Mouse (Mus musculus): ENCODE data around the gene Lpp.

The Lpp gene

GRCm38 (mm10) chr16:24471029-24471428, 77.7 kb downstream of the Lpp start:
- no peak for DNase-seq (ENCODE audit: low spot score in 2 of 2)

GRCm38 (mm10) chr16:24471801-24472200, 78.5 kb downstream of the Lpp start:
- DNase-seq (ENCODE audit: low spot score in 2 of 2) = no peak

- no peak for DNase-seq (ENCODE audit: low spot score in 2 of 2)
These were observed 80.7 kb downstream of the Lpp start for GRCm38 (mm10) chr16:24473966-24474365.

DNA sequence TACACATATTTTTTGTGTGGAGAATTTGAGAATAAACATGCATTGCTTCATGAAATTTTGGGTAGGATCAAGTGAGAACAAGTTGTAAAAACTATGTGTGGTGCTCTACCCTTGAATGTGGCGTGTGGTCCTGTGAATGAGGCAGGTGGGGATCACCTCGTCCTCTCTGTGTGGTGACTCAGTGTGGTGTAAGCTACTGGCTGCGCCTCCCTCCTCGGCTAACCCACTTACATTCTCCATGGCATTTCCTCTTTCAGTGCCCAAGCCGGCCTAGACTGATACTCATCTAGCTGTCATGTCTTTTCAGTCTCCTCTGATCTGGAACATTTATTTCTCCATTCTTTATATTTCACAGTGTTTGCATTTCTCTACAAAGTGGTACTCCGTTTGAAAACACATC, 81.5 kb downstream of the Lpp start:
- no peak for DNase-seq (ENCODE audit: low spot score in 2 of 2)

- DNase-seq (ENCODE audit: low spot score in 2 of 2) = no peak
These were observed 82.1 kb downstream of the Lpp start for GRCm38 (mm10) chr16:24475305-24475947.

DNA sequence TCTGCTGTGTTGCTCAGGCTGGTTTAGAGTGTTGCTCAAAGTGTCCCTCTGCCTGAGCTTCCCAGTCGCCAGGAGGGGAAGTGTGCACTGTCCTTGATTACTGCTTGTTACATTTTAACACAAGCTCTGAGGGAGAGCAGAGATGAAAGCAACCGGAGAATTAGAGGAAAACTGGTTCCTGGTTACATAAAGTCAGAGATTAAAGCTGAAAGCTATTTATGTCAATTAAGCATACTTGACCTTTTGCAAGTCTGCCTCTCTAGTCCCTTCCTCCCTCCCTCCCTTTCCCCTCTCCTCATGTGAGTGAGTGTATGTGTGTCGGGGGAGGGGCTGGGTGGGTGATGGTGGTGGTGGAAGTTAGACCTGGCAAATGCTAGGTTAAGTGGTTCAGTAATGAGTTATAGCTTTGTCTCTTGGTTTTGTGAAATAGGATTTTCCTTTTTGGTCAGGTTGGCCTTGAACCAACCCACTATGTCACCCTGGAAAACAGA, 83.6 kb downstream of the Lpp start:
- no peak for DNase-seq (ENCODE audit: low spot score in 2 of 2)

- DNase-seq (ENCODE audit: low spot score in 2 of 2) = no peak
These were observed 84.7 kb downstream of the Lpp start for GRCm38 (mm10) chr16:24478006-24478405.

GRCm38 (mm10) chr16:24478851-24479250, 85.5 kb downstream of the Lpp start:
- DNase-seq (ENCODE audit: low spot score in 2 of 2) = no peak

DNA sequence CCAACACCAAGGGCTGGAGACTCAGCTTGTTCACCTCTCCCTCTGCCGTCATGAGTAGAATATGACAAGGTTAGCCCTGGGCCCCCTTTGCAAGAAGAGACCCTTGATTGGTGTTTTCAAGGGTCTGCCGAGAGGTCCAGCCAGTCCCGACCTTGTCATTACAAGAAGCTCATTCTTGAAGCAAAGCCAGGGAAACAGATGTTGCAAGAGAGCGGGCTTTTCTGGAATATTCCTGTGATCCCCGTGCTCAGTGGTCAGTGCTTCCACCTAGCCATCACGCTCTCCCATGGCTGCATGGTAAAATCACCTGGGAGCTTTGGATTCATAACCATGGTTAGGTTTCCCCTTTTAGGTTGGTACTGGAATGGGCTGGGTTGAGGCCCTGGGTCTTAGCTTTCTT, 89.3 kb downstream of the Lpp start:
- DNase-seq (ENCODE audit: low spot score in 2 of 2) = no peak

- no peak for DNase-seq (ENCODE audit: low spot score in 2 of 2)
These were observed 90.3 kb downstream of the Lpp start for GRCm38 (mm10) chr16:24483527-24484101.

GRCm38 (mm10) chr16:24487782-24488241, 94.5 kb downstream of the Lpp start:
- DNase-seq (ENCODE audit: low spot score in 2 of 2) = peak in 1 of 2 experiments; percentile 23

DNA sequence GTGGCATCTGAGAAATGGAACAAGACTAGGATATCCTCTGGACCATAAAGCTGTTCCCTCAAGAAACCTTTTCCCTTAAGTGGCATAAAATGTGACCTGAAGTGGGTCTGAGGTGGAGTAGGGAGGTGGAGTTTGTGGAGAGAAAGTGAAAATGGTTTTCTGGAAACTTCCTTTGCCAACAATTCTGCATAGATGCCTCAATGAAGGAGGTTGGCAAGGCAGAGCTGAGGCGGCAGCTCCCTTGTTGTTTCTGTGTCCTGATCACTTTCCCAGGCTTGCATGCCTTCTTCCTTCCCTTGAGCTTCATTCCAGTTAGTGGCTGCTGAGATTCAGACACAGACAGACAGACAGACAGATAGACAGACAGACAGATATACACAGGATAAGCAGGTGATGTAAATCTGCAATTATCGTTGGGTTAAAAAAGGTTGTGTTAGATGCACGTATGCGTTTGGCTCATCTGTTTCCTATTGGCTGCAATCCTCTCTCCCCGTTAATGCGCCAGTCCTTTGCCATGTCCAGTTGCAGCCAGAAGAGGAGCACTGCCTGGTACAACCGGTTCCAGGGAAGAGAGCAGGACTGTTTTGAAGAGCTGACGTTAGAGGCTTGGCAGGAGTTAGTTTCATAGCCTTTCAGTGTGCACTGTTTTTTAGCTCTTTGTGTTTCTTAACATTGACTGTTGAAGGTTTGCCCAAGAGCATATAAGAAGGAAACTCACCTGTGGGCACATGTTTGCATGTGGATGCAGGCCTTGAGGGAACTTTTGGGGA, 96.4 kb downstream of the Lpp start:
- no peak for DNase-seq (ENCODE audit: low spot score in 2 of 2)

GRCm38 (mm10) chr16:24490751-24491485, 97.6 kb downstream of the Lpp start:
- DNase-seq (ENCODE audit: low spot score in 2 of 2) = no peak

DNA sequence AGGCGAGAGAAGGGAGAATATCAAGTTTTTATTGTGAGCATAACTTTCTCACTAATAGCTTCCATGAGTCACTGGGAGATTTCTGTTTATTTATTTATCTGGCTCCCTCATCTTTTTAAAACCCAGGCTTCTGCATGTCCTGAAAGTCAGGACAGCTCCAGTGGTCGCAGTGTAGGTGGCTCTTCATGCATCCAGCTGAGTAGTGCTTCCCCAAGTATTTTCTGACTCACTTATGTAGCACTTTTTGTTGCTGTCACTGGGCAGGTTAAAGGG, 98.1 kb downstream of the Lpp start:
- DNase-seq (ENCODE audit: low spot score in 2 of 2) = no peak

DNA sequence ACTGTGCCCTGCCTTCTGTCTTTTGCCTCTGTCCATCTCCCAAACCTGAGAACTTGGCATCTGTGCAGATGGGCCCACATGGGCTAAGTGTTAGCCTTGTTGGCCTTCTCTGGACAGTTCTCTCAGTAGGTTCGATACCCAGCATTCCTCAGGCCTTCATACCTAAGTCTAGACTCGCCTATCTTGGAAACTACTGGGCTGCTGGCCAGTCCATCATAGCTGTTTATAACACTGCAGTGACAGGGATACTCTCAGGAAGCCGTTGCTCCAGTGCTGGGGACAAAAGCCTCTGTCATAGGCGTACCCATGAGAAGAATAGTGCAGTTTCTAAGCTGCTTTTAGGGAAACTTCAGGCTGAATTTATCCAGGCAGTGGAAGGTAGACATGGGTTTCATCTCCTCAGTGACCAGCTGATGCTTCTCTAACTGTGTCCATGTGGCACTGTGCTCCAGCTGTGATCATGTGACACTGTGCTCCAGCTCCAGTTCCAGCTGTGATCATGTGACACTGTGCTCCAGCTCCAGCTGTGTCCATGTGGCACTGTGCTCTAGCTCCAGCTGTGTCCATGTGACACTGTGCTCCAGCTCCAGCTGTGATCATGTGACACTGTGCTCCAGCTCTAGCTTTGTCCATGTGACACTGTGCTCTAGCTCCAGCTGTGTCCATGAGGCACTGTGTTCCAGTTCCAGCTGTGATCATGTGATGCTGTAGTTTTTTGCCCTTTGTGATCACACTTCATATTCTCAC, 99.1 kb downstream of the Lpp start:
- no peak for DNase-seq (ENCODE audit: low spot score in 2 of 2)

DNA sequence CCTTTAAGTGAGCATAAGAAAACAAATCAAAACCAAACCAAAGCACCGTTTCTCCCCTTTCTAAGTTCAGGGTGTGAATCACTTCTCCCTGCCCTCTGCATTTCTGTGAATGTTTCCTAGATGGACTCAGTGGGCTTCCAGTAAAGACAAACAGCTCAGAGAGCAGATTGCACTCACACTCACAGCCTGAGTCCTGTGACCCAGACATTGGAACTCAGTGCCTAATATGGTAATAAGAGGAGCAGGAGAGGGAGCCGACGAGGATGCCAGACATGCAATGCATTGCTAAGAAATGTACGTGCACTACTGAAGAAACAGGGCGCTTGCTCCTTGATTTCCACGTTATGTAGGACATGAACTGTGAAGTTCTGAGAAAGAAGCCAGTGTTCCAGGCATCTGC, 101.2 kb downstream of the Lpp start:
- no peak for DNase-seq (ENCODE audit: low spot score in 2 of 2)

DNA sequence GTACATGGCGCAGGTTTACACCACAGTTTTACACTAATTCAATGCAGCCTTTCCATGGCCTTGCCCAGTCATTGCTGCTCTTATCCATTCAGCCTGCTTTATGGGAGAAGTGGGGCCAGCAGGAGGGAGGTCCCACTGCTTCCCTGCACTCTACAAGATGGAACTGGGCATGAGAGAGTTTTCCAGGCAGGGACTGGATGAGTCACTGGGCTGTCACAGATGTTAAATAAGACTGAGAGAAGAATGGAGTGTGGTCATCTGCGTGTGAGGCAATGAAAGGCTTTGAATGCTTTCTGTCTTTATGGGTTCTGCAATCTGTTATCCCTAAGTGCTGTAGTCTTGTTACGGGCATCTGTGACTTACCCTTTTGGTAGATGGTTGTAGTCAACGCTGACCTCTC, 102.2 kb downstream of the Lpp start:
- no peak for DNase-seq (ENCODE audit: low spot score in 2 of 2)

DNA sequence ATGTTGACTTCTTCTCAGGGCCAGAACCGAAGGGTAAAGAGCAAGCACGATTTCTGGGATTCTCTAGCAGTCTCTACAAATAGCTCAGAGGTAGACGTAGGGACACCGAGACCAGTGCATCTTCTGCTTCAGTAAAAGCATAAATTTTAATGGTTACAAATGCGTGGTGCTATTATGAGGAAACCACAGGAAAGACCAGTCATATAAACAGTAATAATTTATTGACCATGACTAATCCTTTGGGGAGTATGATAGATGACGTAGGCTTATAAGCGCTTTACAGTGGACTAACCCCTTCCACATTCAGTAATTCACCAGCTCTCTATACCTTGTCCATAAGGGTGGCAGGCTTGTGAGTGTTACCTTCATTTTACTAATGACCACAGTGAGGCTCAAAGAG, 103.3 kb downstream of the Lpp start:
- no peak for DNase-seq (ENCODE audit: low spot score in 2 of 2)

- no peak for DNase-seq (ENCODE audit: low spot score in 2 of 2)
These were observed 104.1 kb downstream of the Lpp start for GRCm38 (mm10) chr16:24497413-24497812.

- no peak for DNase-seq (ENCODE audit: low spot score in 2 of 2)
These were observed 104.9 kb downstream of the Lpp start for GRCm38 (mm10) chr16:24498103-24498659.

- DNase-seq (ENCODE audit: low spot score in 2 of 2) = no peak
These were observed 107.9 kb downstream of the Lpp start for GRCm38 (mm10) chr16:24501197-24501596.

Measured in left cerebral cortex, adult 9 months (tissue).